In genomic region chr2:145888766-145889480, GRCm38 (mm10) we compare ENCODE assay signal across 10 mouse cellular contexts. TPM values are rescaled to one million over a fixed set of nuclear protein-coding genes. Genes with fewer than 3 reads are reported as not detected.
DNase-seq lines count a peak whose midpoint lies in the region; ATAC-seq lines count a peak whose summit lies in the region.
"Had no signal": no experiment of that assay in that cellular context is flagged by ENCODE, and none has a peak within 500 bp of the region (broad histone marks: within the 10 kb centered on the region; RNA-seq: fewer than 3 reads in every experiment).

No protein-coding gene starts in this region.

- no peaks in the 10 kb centered on the region for H3K9me3 ChIP-seq in kidney, embryonic 14.5 days (ENCODE audit: control insufficient read depth, low read length)
- H3K9me3 ChIP-seq in embryonic facial prominence, embryonic 13.5 days = no peaks in the 10 kb centered on the region
- H3K9me3 ChIP-seq in liver, embryonic 12.5 days (replicated peaks) = no peaks in the 10 kb centered on the region
- H3K9me3 ChIP-seq in midbrain, embryonic 16.5 days (replicated peaks; ENCODE audit: control insufficient read depth, low read length, poor library complexity, severe bottlenecking) = no peaks in the 10 kb centered on the region
- H3K9me3 ChIP-seq: forebrain, embryonic 13.5 days had no signal

- peak overlapping the region; percentile 25; the same call in 1 of the 2 replicates for H3K27ac ChIP-seq in kidney, embryonic 14.5 days (ENCODE audit: low read depth, low read length)
- peak overlapping the region; percentile 97 for H3K27ac ChIP-seq in embryonic facial prominence, embryonic 13.5 days
- H3K27ac ChIP-seq in liver, embryonic 12.5 days = peak overlapping the region; percentile 61
- H3K27ac ChIP-seq in midbrain, embryonic 16.5 days (ENCODE audit: low read length) = no peak overlapping the region
- H3K27ac ChIP-seq: forebrain, embryonic 13.5 days had no signal

- H3K4me1 ChIP-seq in kidney, embryonic 14.5 days (ENCODE audit: control insufficient read depth, insufficient read depth, low read length) = peaks cover 19% of the 10 kb centered on the region
- peaks cover 55% of the 10 kb centered on the region for H3K4me1 ChIP-seq in embryonic facial prominence, embryonic 13.5 days
- H3K4me1 ChIP-seq in liver, embryonic 12.5 days = peaks cover 9% of the 10 kb centered on the region
- H3K4me1 ChIP-seq in midbrain, embryonic 16.5 days (ENCODE audit: control insufficient read depth, insufficient read depth, low read length) = no peaks in the 10 kb centered on the region
- H3K4me1 ChIP-seq: forebrain, embryonic 13.5 days had no signal

- no peak overlapping the region for H3K4me3 ChIP-seq in kidney, embryonic 14.5 days (ENCODE audit: low read length)
- no peak overlapping the region for H3K4me3 ChIP-seq in embryonic facial prominence, embryonic 13.5 days
- H3K4me3 ChIP-seq in liver, embryonic 12.5 days = no peak overlapping the region
- no peak overlapping the region for H3K4me3 ChIP-seq in midbrain, embryonic 16.5 days (ENCODE audit: low read depth, low read length)
- H3K4me3 ChIP-seq: forebrain, embryonic 13.5 days had no signal

- H3K36me3 ChIP-seq in kidney, embryonic 14.5 days (ENCODE audit: control insufficient read depth, insufficient read depth, low read length) = peaks cover 13% of the 10 kb centered on the region
- peaks cover 28% of the 10 kb centered on the region for H3K36me3 ChIP-seq in embryonic facial prominence, embryonic 13.5 days
- H3K36me3 ChIP-seq in liver, embryonic 12.5 days = no peaks in the 10 kb centered on the region
- peaks cover 6% of the 10 kb centered on the region; the same call in 1 of the 2 replicates for H3K36me3 ChIP-seq in midbrain, embryonic 16.5 days (ENCODE audit: control insufficient read depth, insufficient read depth, low read length)

- no peak overlapping the region for H3K4me2 ChIP-seq in kidney, embryonic 14.5 days (replicated peaks; ENCODE audit: low read depth, low read length)
- H3K4me2 ChIP-seq in embryonic facial prominence, embryonic 13.5 days = peak overlapping the region; percentile 32
- no peak overlapping the region for H3K4me2 ChIP-seq in liver, embryonic 12.5 days
- no peak overlapping the region for H3K4me2 ChIP-seq in midbrain, embryonic 16.5 days (ENCODE audit: low read length)
- H3K4me2 ChIP-seq: forebrain, embryonic 13.5 days had no signal

- DNase-seq in kidney, adult 9 months = no peak
- DNase-seq in brain, adult 2 months (ENCODE audit: low read depth, low spot score) = peak; percentile 50
- DNase-seq in adrenal gland, postnatal 14 days = no peak
- DNase-seq: spleen, adult 18-20 months had no signal

- no peak overlapping the region for H3K9ac ChIP-seq in kidney, embryonic 14.5 days (ENCODE audit: low read depth, low read length)
- H3K9ac ChIP-seq in embryonic facial prominence, embryonic 13.5 days = no peak overlapping the region
- H3K9ac ChIP-seq in liver, embryonic 12.5 days = no peak overlapping the region
- H3K9ac ChIP-seq in midbrain, embryonic 16.5 days (ENCODE audit: low read depth, low read length) = no peak overlapping the region
- H3K9ac ChIP-seq: forebrain, embryonic 13.5 days had no signal

- no peaks in the 10 kb centered on the region for H3K27me3 ChIP-seq in kidney, embryonic 14.5 days (ENCODE audit: control insufficient read depth, insufficient read depth, low read length)
- H3K27me3 ChIP-seq in embryonic facial prominence, embryonic 13.5 days = no peaks in the 10 kb centered on the region
- no peaks in the 10 kb centered on the region for H3K27me3 ChIP-seq in liver, embryonic 12.5 days (replicated peaks)
- H3K27me3 ChIP-seq in midbrain, embryonic 16.5 days (ENCODE audit: control insufficient read depth, insufficient read depth, low read depth, low read length) = no peaks in the 10 kb centered on the region
- H3K27me3 ChIP-seq: forebrain, embryonic 13.5 days had no signal

- 42% methylated on average over 6 of the region's 6 CpGs for WGBS in kidney, embryonic 14.5 days
- WGBS in embryonic facial prominence, embryonic 13.5 days = 40% methylated on average over 6 of the region's 6 CpGs
- WGBS in liver, embryonic 12.5 days (ENCODE audit: insufficient replicate concordance) = 61% methylated on average over 6 of the region's 6 CpGs
- 70% methylated on average over 6 of the region's 6 CpGs for WGBS in midbrain, embryonic 16.5 days

- no peak for ATAC-seq in kidney, embryonic 14.5 days (ENCODE audit: low FRiP score, low TSS enrichment)
- 0 out of 2 replicates have a peak, but pooled peaks have one; percentile 33 for ATAC-seq in embryonic facial prominence, embryonic 13.5 days (ENCODE audit: insufficient number of reproducible peaks, insufficient read depth, low FRiP score, low TSS enrichment, low read depth)
- ATAC-seq in liver, embryonic 12.5 days = no peak
- ATAC-seq in midbrain, embryonic 16.5 days = no peak
- ATAC-seq: forebrain, embryonic 13.5 days had no signal

RNA-seq across cellular contexts. Expression of gene Naa20, which starts 13.0 kb away (rescaled TPM):
- polyA plus RNA-seq in kidney, embryonic 14.5 days (2014; fragmentation: Nextera tagmentation; extraction: Ambion mirVana) = 205 and 206 TPM in 2 replicates
- 168 and 193 TPM in 2 replicates for polyA plus RNA-seq in embryonic facial prominence, embryonic 13.5 days (2015; fragmentation: Nextera tagmentation; extraction: Ambion mirVana)
- 85.9 and 92.8 TPM in 2 replicates for polyA plus RNA-seq in liver, embryonic 12.5 days (2016; fragmentation: Nextera tagmentation; extraction: Ambion mirVana)
- total RNA-seq in adrenal gland, postnatal 14 days (2021) = 70.7 and 76.7 TPM in 2 replicates
- polyA plus RNA-seq in midbrain, embryonic 16.5 days (2015; fragmentation: Nextera tagmentation; extraction: Ambion mirVana) = 122 TPM in 2 replicates

RNA-seq across cellular contexts. Expression of gene Cfap61, which starts 45.7 kb away (rescaled TPM):
- polyA plus RNA-seq in kidney, embryonic 14.5 days (2014; fragmentation: Nextera tagmentation; extraction: Ambion mirVana) = 0.49 and 0.73 TPM in 2 replicates
- polyA plus RNA-seq in embryonic facial prominence, embryonic 13.5 days (2015; fragmentation: Nextera tagmentation; extraction: Ambion mirVana) = 0.31 and 0.78 TPM in 2 replicates
- polyA plus RNA-seq in liver, embryonic 12.5 days (2016; fragmentation: Nextera tagmentation; extraction: Ambion mirVana) = not detected in 2 replicates
- total RNA-seq in adrenal gland, postnatal 14 days (2021) = 25.5 and 39.6 TPM in 2 replicates
- polyA plus RNA-seq in midbrain, embryonic 16.5 days (2015; fragmentation: Nextera tagmentation; extraction: Ambion mirVana) = 2.9 and 4.7 TPM in 2 replicates
- total RNA-seq: MEL had no signal

RNA-seq across cellular contexts. Expression of gene Crnkl1, which starts 45.9 kb away (rescaled TPM):
- polyA plus RNA-seq in kidney, embryonic 14.5 days (2014; fragmentation: Nextera tagmentation; extraction: Ambion mirVana) = 28.7 and 31.9 TPM in 2 replicates
- polyA plus RNA-seq in embryonic facial prominence, embryonic 13.5 days (2015; fragmentation: Nextera tagmentation; extraction: Ambion mirVana) = 33.8 and 34.8 TPM in 2 replicates
- 24.7 TPM in 2 replicates for polyA plus RNA-seq in liver, embryonic 12.5 days (2016; fragmentation: Nextera tagmentation; extraction: Ambion mirVana)
- 24.3 and 27.3 TPM in 2 replicates for total RNA-seq in adrenal gland, postnatal 14 days (2021)
- polyA plus RNA-seq in midbrain, embryonic 16.5 days (2015; fragmentation: Nextera tagmentation; extraction: Ambion mirVana) = 19.1 and 24.6 TPM in 2 replicates
